Mouse (Mus musculus) forebrain, embryonic 15.5 days (tissue): ENCODE results near the gene Rbfox1. TPM values are rescaled to one million over a fixed set of nuclear protein-coding genes. Genes with fewer than 3 reads are reported as not detected.

Source experiments
- ATAC-seq: fragments of 200-750 bp; cut with Nextera tagmentation; replicated peaks from 2 replicates; pipeline ENCODE4 v1.8.0; 2017; ENCODE audit warnings: mild to moderate bottlenecking, moderate TSS enrichment, moderate library complexity
- H3K27ac ChIP-seq: fragments of 300-500 bp; sonication (generic); replicated peaks from 2 replicates; pipeline ENCODE4 v1.5.1; 2015; ENCODE audit warnings: mild to moderate bottlenecking, inconsistent platforms
- H3K27me3 ChIP-seq: fragments of 300-500 bp; sonication (generic); 2 replicates; pipeline ENCODE4 v1.6.1; 2015; ENCODE audit warnings: inconsistent platforms
- H3K36me3 ChIP-seq: fragments of 300-500 bp; sonication (generic); 2 replicates; pipeline ENCODE4 v1.6.1; 2015; ENCODE audit warnings: mild to moderate bottlenecking, inconsistent platforms
- H3K4me1 ChIP-seq: fragments of 300-500 bp; sonication (generic); 2 replicates; pipeline ENCODE4 v1.6.1; 2015; ENCODE audit warnings: inconsistent platforms
- H3K4me2 ChIP-seq: fragments of 300-500 bp; sonication (generic); replicated peaks from 2 replicates; pipeline ENCODE4 v1.6.1; 2015; ENCODE audit warnings: mild to moderate bottlenecking, inconsistent platforms
- H3K4me3 ChIP-seq: fragments of 300-500 bp; sonication (generic); 2 replicates; pipeline ENCODE4 v1.5.1; 2015; ENCODE audit warnings: mild to moderate bottlenecking, inconsistent platforms
- H3K9ac ChIP-seq: fragments of 300-500 bp; sonication (generic); replicated peaks from 2 replicates; pipeline ENCODE4 v1.6.1; 2015; ENCODE audit warnings: mild to moderate bottlenecking, inconsistent platforms
- H3K9me3 ChIP-seq: fragments of 300-500 bp; sonication (generic); 2 replicates; pipeline ENCODE4 v1.6.1; 2016; ENCODE audit warnings: inconsistent platforms
- WGBS: fragments of 180-500 bp; shearing (Covaris S2); methylation state at CpG from one replicate; pipeline ENCODE4 v1.1.7; 2015; ENCODE audit warnings: mixed read lengths; 5-methylcytosine and 5-hydroxymethylcytosine counted together
- polyA plus RNA-seq: library from polyadenylated mRNA; unstranded; fragments of >200 nt; fragmentation: Nextera tagmentation; extraction: Ambion mirVana; gene quantifications from 2 replicates; pipeline ENCODE4 v1.2.1, GENCODE M21; 2015

Rbfox1 gene
- polyA plus RNA-seq, 1 experiment from 2014 or later, result 173 TPM

GRCm38 (mm10) chr16:7228246-7228645, 1343.1 kb downstream of the Rbfox1 start:
- Histone ChIP-seq H3K9ac (no peak overlapping the region), H3K4me3 (no peak overlapping the region), H3K9me3 (no peaks in the 10 kb centered on the region), H3K36me3 (no peaks in the 10 kb centered on the region), H3K4me1 (no peaks in the 10 kb centered on the region), H3K4me2 (no peak overlapping the region), H3K27me3 (no peaks in the 10 kb centered on the region), H3K27ac (no peak overlapping the region)
- ATAC-seq, result no peak
- WGBS, result 68% methylated on average over 5 of the region's 5 CpGs

GRCm38 (mm10) chr16:7229232-7229631, 1344.1 kb downstream of the Rbfox1 start:
- Histone ChIP-seq H3K9ac (no peak overlapping the region), H3K4me3 (no peak overlapping the region), H3K4me2 (no peak overlapping the region), H3K36me3 (no peaks in the 10 kb centered on the region), H3K4me1 (no peaks in the 10 kb centered on the region), H3K9me3 (no peaks in the 10 kb centered on the region), H3K27ac (0 out of 2 replicates have a peak overlapping the region, but pooled peaks have one; percentile 17), H3K27me3 (no peaks in the 10 kb centered on the region)
- 65% methylated on average over 4 of the region's 4 CpGs for WGBS
- no peak for ATAC-seq

- Histone ChIP-seq H3K27ac (no peak overlapping the region), H3K27me3 (no peaks in the 10 kb centered on the region), H3K4me1 (no peaks in the 10 kb centered on the region), H3K4me3 (no peak overlapping the region), H3K4me2 (no peak overlapping the region), H3K36me3 (no peaks in the 10 kb centered on the region), H3K9me3 (no peaks in the 10 kb centered on the region), H3K9ac (no peak overlapping the region)
- WGBS, result 61% methylated on average over 3 of the region's 3 CpGs
- no peak for ATAC-seq
Observed at GRCm38 (mm10) chr16:7241627-7242026, 1356.5 kb downstream of the Rbfox1 start.

GRCm38 (mm10) chr16:7242501-7242900, 1357.3 kb downstream of the Rbfox1 start:
- no peaks in the 10 kb centered on the region for H3K4me1 ChIP-seq
- no peak for ATAC-seq
- no peak overlapping the region for H3K9ac ChIP-seq
- H3K4me2 ChIP-seq, result no peak overlapping the region
- WGBS, result 88% methylated on average over 3 of the region's 3 CpGs
- H3K36me3 ChIP-seq, result no peaks in the 10 kb centered on the region
- H3K4me3 ChIP-seq, result no peak overlapping the region
- no peaks in the 10 kb centered on the region for H3K27me3 ChIP-seq
- H3K9me3 ChIP-seq, result no peaks in the 10 kb centered on the region
- H3K27ac ChIP-seq, result no peak overlapping the region

- H3K27ac ChIP-seq, result no peak overlapping the region
- no peaks in the 10 kb centered on the region for H3K9me3 ChIP-seq
- WGBS, result 67% methylated on average over 1 of the region's 1 CpGs
- no peak overlapping the region for H3K9ac ChIP-seq
- no peaks in the 10 kb centered on the region for H3K27me3 ChIP-seq
- H3K36me3 ChIP-seq, result no peaks in the 10 kb centered on the region
- H3K4me3 ChIP-seq, result no peak overlapping the region
- H3K4me2 ChIP-seq, result no peak overlapping the region
- ATAC-seq, result no peak
- no peaks in the 10 kb centered on the region for H3K4me1 ChIP-seq
Observed at GRCm38 (mm10) chr16:7244382-7244781, 1359.2 kb downstream of the Rbfox1 start.

- no peaks in the 10 kb centered on the region for H3K27me3 ChIP-seq
- no peak overlapping the region for H3K4me3 ChIP-seq
- no peak for ATAC-seq
- no peaks in the 10 kb centered on the region for H3K9me3 ChIP-seq
- H3K9ac ChIP-seq, result no peak overlapping the region
- no peaks in the 10 kb centered on the region for H3K4me1 ChIP-seq
- no peaks in the 10 kb centered on the region for H3K36me3 ChIP-seq
- 62% methylated on average over 4 of the region's 4 CpGs for WGBS
- H3K27ac ChIP-seq, result no peak overlapping the region
- H3K4me2 ChIP-seq, result no peak overlapping the region
Observed at GRCm38 (mm10) chr16:7251696-7252095, 1366.5 kb downstream of the Rbfox1 start.

GRCm38 (mm10) chr16:7257366-7257765, 1372.2 kb downstream of the Rbfox1 start:
- 90% methylated on average over 4 of the region's 4 CpGs for WGBS
- H3K9me3 ChIP-seq, result no peaks in the 10 kb centered on the region
- H3K36me3 ChIP-seq, result no peaks in the 10 kb centered on the region
- no peaks in the 10 kb centered on the region for H3K4me1 ChIP-seq
- no peak overlapping the region for H3K9ac ChIP-seq
- ATAC-seq, result no peak
- no peaks in the 10 kb centered on the region for H3K27me3 ChIP-seq
- no peak overlapping the region for H3K4me2 ChIP-seq
- no peak overlapping the region for H3K4me3 ChIP-seq
- H3K27ac ChIP-seq, result no peak overlapping the region

GRCm38 (mm10) chr16:7263261-7263660, 1378.1 kb downstream of the Rbfox1 start:
- H3K27ac ChIP-seq, result no peak overlapping the region
- ATAC-seq, result no peak
- WGBS, result 94% methylated on average over 1 of the region's 1 CpGs
- no peak overlapping the region for H3K4me2 ChIP-seq
- peaks cover 3% of the 10 kb centered on the region; the same call in 1 of the 2 replicates for H3K4me1 ChIP-seq
- no peaks in the 10 kb centered on the region for H3K27me3 ChIP-seq
- no peak overlapping the region for H3K9ac ChIP-seq
- no peaks in the 10 kb centered on the region for H3K9me3 ChIP-seq
- no peak overlapping the region for H3K4me3 ChIP-seq
- H3K36me3 ChIP-seq, result no peaks in the 10 kb centered on the region

GRCm38 (mm10) chr16:7265715-7266114, 1380.6 kb downstream of the Rbfox1 start:
- H3K27ac ChIP-seq, result no peak overlapping the region
- ATAC-seq, result no peak
- no peak overlapping the region for H3K9ac ChIP-seq
- no peak overlapping the region for H3K4me3 ChIP-seq
- no peaks in the 10 kb centered on the region for H3K36me3 ChIP-seq
- H3K4me2 ChIP-seq, result no peak overlapping the region
- H3K4me1 ChIP-seq, result peaks cover 3% of the 10 kb centered on the region; the same call in 1 of the 2 replicates
- no peaks in the 10 kb centered on the region for H3K9me3 ChIP-seq
- H3K27me3 ChIP-seq, result no peaks in the 10 kb centered on the region

- no peak overlapping the region for H3K9ac ChIP-seq
- H3K27me3 ChIP-seq, result no peaks in the 10 kb centered on the region
- no peak for ATAC-seq
- H3K4me3 ChIP-seq, result no peak overlapping the region
- H3K27ac ChIP-seq, result no peak overlapping the region
- no peaks in the 10 kb centered on the region for H3K9me3 ChIP-seq
- no peaks in the 10 kb centered on the region for H3K36me3 ChIP-seq
- no peak overlapping the region for H3K4me2 ChIP-seq
- no peaks in the 10 kb centered on the region for H3K4me1 ChIP-seq
- WGBS, result 86% methylated on average over 5 of the region's 5 CpGs
Observed at GRCm38 (mm10) chr16:7275501-7275900, 1390.3 kb downstream of the Rbfox1 start.

GRCm38 (mm10) chr16:7275901-7276300, 1390.7 kb downstream of the Rbfox1 start:
- no peak for ATAC-seq
- Histone ChIP-seq H3K4me2 (no peak overlapping the region), H3K9me3 (no peaks in the 10 kb centered on the region), H3K4me3 (no peak overlapping the region), H3K27ac (no peak overlapping the region), H3K4me1 (no peaks in the 10 kb centered on the region), H3K9ac (no peak overlapping the region), H3K27me3 (no peaks in the 10 kb centered on the region), H3K36me3 (no peaks in the 10 kb centered on the region)
- WGBS, result 58% methylated on average over 1 of the region's 1 CpGs

- Histone ChIP-seq H3K9me3 (no peaks in the 10 kb centered on the region), H3K27me3 (no peaks in the 10 kb centered on the region), H3K4me3 (no peak overlapping the region), H3K9ac (no peak overlapping the region), H3K27ac (no peak overlapping the region), H3K4me1 (peaks cover 4% of the 10 kb centered on the region; the same call in 1 of the 2 replicates), H3K4me2 (no peak overlapping the region), H3K36me3 (no peaks in the 10 kb centered on the region)
- ATAC-seq, result no peak
- 80% methylated on average over 5 of the region's 5 CpGs for WGBS
Observed at GRCm38 (mm10) chr16:7279544-7279943, 1394.4 kb downstream of the Rbfox1 start.

- H3K4me1 ChIP-seq, result peaks cover 4% of the 10 kb centered on the region; the same call in 1 of the 2 replicates
- no peak for ATAC-seq
- no peaks in the 10 kb centered on the region for H3K36me3 ChIP-seq
- H3K27me3 ChIP-seq, result no peaks in the 10 kb centered on the region
- WGBS, result 62% methylated on average over 7 of the region's 7 CpGs
- no peak overlapping the region for H3K9ac ChIP-seq
- H3K4me2 ChIP-seq, result no peak overlapping the region
- no peaks in the 10 kb centered on the region for H3K9me3 ChIP-seq
- H3K27ac ChIP-seq, result no peak overlapping the region
- H3K4me3 ChIP-seq, result no peak overlapping the region
Observed at GRCm38 (mm10) chr16:7282257-7282656, 1397.1 kb downstream of the Rbfox1 start.
